Mouse (Mus musculus) spleen, adult 2 months (tissue): Measurements from ENCODE around the gene Scn4a.

ENCODE experiments used
- CTCF ChIP-seq: fragments of 200-500 bp; IDR thresholded peaks from 2 replicates; pipeline ENCODE4 v1.5.1; 2011; ENCODE audit warnings: mild to moderate bottlenecking, inconsistent platforms; ENCODE audit not compliant: insufficient read depth, insufficient read length, insufficient replicate concordance; ENCODE audit errors: extremely low read depth
- POLR2A ChIP-seq: fragments of 200-500 bp; IDR thresholded peaks from 2 replicates; pipeline ENCODE4 v1.6.1; 2011; ENCODE audit warnings: low read depth, low read length, inconsistent platforms

DNA sequence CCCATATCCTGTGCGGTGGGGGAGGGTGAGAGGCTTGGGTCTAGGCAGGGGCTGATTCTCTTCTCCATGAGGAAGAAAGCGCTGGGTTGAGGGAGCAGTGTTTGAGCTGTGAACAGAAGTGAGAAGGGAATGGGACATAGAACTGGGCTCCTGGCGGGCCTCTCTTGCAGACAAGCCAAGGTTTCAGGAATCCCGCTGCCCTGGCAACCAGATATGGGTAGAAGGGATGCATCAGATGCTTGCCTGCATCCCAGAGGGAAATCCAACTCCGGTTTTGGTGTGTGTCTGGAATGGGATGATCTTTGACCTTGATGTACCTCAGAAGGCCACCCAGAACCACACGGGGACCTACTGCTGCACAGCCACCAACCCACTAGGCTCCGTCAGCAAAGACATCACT, 66.9 kb downstream of the Scn4a start:
- TF ChIP-seq POLR2A = no peak
- no peak for TF ChIP-seq CTCF
